Mouse (Mus musculus) adrenal gland, postnatal 25 days (tissue): ENCODE measurements around the gene Slc41a2. TPM values are rescaled to one million over a fixed set of nuclear protein-coding genes. Genes with fewer than 3 reads are reported as not detected.
A peak's percentile ranks its signal among the peaks of the same experiment; 100 is the strongest.
"Not testable (repeated sequence)": the region's sequence is repeated elsewhere in the genome, so short reads cannot be mapped to it uniquely, and the experiment has no call there.

Experiments used
- DNase-seq: peaks from one replicate; pipeline ENCODE4 v3.0.0; 2021; ENCODE audit warnings: mixed read lengths
- long read RNA-seq: library from polyadenylated mRNA; stranded (forward); transcript quantifications from one replicate; pipeline ENCODE4 v2.0.0, GENCODE M21; 2021
- total RNA-seq: library from RNA; stranded (reverse); gene quantifications from 2 replicates; pipeline ENCODE4 v1.2.3, GENCODE M21; 2021

The Slc41a2 gene
- total RNA-seq = 3.7 and 5.6 TPM in 2 replicates
- long read RNA-seq, partial matches to known transcripts = 3 of 16 reads
- long read RNA-seq, other reads (novel, unspliced or antisense) = 13 of 16 reads

DNA sequence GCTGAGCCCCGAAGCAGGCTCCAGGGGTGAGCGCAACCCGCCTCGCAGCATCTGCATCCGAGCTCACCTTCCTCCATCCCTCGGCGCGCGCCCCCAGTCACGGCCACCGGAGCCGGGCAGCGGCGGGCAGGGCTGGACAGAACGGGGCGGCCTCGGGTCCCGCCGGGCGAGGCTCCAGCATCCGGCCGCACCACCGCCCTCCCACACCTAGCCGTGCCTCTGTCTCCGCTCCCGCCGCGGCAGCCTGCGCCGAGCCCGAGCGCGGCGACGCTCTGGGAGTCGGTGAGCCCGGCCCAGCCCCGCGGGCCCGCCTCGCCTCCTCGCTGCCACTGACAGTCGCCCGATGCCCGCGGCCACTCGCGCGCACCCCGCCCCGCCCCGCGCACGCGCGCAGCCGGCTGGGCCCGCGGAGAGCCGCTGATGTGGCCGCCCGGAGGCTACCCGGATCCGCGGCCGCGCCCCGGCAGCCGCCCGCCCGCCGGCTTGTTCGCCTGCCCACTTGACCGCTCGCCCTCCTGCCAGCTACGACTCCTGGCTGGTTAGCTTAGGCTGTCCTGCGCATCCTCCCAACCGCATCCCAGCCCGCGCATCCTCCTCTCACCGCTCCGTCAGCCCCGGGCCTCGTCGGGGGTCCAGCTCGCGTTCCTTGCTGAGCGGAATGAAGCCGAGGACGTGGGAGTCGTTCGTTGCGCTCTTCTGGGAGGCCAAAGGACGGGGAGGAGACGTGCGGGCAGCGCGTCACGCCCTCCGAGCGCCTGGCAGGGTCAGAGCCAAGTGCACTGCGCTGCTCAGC is at the start of gene Slc41a2:
Gene Slc41a2, minus strand, starts transcription at position 724 of the 793 bp plus-strand sequence.
- peak; percentile 83 for DNase-seq

DNA sequence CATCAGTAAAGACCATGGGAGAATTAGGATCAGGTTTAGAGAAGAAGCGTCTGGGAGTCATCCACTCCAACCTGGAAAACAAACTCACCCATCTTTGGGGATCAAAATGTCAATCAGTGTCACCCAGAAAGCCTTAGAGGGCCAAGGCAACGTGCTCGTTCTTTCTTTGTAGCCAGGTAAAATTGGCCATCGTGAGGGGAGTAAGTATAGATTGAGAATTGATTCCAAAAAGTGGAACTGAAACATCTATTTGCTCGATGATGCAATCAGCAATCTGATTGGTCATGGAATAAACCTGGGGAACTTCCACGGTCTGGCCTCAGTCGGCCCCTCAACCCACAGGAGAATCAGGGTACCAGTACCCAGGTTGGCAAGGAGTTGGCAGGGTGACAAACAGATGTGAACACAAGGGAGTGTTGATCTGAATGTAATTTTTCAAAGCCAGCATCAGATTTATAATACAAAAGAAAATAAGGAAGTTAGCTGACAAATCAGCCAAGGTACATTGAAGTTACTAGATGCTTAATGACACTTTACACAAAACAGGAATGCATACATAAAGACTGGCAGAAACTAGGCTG is 47.7 kb upstream of the Slc41a2 start:
- no peak for DNase-seq

DNA sequence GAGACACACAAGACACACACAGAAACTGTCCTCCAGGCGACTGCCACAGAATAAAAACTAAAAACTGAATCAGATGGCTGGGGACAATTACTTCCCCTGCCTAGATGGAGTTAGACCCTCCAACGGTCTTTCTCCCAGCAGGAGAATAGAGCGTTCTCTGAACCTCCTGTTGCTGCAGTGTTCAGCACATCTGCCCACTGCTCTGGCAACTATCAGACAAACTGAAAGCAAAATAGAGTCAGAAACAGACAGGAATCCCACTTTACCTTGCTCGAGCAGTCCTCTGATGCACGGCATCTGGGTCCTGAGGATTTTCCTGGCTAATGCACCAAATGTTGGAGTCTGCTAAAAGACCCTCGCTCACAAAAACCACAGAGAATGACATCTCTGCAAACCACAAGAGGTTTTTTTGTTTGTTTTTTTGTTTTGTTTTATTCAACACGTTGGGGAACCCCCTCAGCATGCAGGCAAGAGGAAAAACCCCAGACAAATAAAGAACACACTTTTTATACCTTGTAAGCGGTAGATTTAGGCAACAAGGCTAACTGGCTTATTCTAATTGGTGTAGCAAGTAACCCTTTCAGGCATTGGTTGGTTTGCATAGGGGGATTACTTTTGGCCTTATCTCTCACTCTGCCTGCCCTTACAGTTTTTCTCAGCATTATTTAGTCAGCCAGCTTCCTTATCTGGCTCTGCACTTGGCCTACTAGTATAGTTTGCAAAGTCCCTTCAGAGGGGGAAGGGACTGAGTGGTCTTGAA is 47.0 kb upstream of the Slc41a2 start:
- DNase-seq = no peak

DNA sequence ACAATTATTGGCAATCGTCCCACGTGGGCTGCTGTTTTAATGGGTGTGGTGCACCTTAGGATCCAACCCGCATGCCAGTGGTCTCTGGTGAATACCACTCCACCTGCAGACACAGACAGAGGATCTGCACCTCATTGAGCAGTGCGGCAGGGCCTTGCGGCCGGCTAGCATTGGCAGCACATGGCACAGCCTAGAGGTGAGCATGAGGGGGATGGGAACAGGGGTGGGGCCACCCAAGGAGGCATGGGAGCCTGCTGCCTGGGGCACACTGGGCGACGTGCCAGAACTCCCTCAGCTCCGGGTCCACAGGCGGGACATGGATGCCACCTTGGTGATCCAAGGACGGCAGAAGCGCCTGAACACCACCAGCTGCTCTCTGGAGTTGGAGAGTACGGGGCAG is 46.2 kb upstream of the Slc41a2 start:
- DNase-seq = no peak

DNA sequence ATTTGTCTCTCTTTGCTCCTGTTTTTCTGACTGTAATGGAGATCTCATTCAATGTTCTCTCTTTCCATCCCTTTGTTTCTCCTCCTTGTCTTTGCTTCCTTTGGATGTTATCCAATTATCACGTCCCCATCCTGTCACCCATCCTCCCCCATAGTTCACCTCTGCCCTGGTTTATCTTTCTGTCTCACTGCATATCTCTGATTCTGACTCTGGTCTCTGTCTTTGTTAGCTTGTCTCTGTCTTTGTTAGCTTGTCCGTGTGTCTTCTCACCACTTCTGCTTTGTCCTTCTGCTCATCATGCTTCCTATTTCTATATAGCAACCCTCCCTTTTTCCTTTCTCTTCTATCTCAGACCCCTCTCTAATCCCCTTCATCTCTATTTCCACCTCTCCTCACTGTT is 45.3 kb upstream of the Slc41a2 start:
- DNase-seq = no peak

DNA sequence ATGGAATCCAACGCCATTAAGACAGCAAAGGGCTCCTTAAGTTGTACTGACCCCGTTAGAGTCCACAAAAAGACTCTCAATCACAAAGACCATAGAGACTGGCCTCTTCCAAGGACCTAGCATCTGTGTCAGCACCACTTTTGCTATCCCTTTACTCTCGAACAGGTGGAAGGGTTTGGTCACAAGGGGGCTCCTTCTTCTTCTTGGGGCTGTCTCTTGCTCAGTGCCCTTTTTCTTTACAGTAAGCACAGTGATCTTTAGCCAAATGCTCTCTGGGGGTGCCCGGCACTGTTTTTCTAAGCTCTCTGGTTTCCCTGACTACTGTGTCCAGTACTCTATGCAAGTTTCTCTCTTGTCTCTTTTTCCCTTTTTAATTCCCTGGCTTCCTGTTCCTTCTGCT is 44.8 kb upstream of the Slc41a2 start:
- DNase-seq = no peak

DNA sequence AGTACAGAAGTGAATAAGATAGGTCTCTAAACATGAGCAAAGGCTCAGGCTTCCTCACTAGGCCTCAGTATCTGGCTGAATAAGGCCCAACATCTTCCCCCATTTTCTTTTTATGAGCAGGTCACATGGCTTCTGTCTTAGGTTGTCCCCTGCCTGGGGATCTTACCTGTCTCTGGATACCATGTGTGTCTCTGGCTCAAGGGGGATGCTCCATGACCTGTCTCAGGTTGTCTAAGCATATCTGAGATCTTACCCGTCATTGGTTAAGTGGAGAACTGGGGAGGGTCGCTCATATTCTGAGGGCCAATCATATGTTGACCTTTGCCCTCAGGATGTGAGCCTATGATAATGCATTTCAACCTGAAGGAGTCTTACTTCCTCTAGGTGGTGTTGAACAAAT is 42.8 kb upstream of the Slc41a2 start:
- no peak for DNase-seq

DNA sequence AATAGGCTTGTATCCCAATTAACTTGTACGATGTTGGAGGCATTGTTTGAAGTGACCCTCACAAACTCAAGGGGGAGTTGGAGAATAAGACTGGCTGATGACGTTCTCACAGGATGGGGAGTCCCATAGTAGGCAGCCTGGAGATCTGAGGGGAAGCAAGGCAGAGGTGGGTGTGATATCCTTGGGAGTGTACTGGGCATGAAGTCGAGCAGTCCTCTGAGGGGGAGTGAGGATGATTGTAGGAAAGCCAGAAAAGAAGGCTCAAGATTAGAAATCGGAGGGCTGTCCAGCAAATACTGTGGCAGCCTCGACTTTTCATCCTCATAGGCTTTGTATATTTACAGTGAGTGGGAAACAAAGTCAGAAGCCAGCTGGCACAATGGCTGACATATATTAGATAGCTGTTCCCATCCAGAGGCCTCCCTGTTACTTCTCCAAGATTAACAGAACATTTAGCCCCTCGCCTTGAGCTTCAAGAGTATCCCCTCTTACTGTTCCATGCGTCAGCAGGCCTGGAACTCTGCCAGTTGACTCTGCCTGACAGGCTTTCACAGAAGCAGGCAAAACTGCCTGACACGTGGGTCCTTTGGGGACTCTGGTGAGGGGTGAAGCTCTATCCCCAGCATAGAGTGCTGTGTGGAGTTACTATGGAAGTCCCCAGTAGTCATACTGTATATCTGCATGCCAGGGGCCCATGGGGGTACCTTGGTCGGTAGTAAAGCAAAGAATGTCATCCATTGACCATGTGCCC is 40.6 kb upstream of the Slc41a2 start:
- peak; percentile 72 for DNase-seq

DNA sequence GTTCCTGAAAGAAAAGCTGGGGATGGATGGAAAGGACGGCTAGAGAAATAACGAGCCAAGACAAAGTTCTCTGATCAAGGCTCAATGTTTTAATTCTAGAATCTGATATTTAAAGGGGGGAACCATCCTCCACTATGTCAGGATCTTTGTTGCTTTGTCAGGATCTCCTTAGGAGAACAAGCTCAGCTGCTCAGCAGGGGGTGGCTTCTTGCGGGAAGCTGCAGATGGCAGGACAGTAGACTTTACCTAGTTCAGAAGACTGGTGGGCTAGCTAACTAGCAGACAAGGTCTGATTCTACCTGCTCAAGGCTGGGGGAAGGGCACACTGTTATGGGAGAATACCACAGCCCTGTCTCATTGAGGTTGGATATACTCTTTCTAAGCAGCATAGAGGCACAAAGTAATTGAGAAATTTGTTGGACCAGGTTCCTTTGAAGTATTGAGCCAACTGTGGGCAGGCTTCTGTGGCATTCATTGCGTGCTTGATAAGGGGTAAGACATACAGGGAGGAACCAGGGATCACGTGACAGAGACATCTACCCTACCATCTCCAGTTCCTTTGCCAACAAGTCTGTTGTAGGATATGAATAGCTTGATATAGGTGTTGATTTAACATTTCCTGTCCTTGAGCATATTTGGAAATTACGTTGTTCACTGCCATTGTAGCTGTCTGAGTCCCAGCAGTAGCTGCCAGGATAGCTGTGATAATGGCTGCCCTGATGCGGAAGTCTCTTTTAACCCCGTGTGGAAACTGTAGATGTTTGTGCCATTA is 39.4 kb upstream of the Slc41a2 start:
- no peak for DNase-seq

DNA sequence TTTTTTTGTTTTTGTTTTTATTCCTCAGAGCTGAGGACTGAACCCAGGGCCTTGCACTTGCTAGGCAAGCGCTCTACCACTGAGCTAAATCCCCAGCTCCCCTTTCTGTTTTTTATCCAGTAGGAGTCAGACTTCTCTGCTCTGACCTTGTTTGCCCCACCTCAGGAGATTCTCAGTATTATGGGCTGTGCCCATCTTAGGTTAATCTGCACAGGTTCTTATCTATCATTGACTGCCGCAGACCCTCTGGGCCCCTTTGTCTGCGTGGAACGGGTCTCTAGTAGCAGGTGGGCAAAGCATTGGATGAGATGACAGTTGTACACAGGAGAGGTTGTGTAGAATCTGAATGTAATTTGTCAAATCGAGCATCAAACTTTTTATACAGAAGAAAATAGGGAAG is 37.8 kb upstream of the Slc41a2 start:
- DNase-seq = not testable (repeated sequence)

DNA sequence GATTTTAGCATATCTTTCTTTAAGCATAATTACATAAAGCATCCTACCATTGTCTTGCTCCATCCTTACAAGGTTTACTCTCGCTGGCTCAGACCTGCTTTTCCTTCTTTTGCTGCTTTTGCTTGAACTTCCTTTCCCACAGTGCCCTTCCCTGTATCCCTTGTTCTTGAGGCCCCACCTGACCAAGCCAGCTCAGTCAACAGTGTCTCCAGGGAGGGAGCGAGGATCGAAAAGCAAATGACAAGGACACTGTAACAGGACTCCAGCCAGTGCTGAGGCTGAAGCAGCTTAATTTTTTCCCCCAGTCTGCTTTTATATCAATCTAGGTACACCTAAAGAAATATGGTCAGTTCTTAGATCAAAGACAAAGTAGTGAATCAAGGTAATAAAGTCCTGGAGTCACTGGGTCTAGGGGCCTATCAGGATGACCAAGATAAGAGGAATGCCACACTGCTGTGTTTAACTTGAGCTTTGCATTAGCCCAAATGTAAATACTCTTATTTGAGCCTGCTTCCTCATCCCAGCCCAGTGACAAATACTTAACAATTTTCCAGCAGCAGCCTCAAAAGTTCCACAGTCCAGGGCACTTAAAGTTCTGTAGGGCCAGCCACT is 36.5 kb upstream of the Slc41a2 start:
- DNase-seq = no peak

DNA sequence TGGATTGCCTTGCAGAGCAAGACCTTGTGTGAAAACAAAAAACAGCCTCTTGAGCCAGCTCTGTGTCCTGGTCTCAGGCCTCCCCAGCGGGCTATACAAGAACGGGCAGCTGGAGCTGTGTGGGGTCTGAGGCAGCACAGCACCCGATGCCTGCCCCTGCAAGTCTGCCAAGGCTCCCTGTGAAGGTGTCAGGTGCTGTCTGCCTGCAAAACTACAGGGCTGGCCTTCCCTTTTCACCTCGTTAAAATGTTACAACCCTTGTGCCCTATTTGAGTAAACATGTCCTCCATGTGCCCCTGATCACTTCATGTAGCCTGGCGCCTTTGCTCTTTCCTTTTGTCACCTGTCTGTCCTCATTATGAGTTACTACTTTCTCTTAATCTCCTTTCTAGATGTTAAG is 31.2 kb upstream of the Slc41a2 start:
- DNase-seq = no peak

DNA sequence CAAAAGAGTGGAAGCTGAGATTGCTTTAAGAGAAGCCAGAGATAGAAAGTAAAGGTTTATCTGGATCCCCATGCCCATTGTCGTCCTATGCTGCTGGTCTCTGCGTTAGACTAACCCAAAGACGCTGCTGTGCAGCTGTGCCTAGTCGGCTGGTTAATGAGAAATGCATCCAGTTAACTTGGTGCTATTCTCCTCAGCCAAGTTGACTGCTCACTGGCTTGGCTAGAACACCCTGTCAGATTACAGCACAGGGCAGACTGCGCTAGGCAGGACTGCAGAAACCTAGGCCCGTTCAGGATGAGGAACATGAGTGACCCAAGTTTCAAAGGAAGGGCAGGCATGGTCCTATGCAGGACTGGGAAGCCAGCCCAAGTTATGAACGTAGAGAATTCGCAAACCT is 25.8 kb upstream of the Slc41a2 start:
- no peak for DNase-seq

DNA sequence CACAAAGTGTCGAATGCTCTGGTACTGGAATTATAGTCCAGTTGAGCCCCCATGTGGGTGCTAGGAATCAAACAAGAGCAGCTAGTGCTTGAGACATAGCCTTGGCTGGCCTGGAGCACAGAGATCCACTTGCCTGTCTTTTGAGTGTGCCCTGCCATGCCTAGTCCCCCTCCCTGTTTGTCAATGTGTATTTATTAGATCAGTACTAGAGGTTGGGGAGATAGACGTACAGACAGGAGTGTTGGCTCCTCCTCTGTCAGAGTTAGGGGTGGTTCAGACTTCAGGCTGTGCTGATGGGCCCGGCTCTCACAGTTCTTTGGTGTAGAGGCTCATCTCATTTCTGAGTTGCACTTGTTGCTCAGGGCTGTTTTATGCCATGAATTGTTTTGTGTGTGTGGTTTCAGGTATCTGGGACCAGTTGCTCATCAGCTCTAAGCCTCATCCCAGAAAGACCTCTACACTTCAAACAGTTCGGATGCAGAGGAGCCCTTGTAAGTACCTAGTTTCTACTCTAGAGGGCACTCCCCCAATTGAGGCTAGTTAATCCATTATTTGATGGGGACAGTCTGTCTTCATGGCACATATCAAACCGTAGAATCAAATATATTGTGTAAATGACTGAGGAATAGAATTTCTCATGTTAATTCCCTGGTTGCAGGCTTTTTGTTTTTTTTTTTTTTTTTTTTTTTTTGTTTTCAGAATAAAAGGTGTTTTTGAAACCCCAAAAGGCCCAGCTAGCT is 24.1 kb upstream of the Slc41a2 start:
- DNase-seq = no peak

DNA sequence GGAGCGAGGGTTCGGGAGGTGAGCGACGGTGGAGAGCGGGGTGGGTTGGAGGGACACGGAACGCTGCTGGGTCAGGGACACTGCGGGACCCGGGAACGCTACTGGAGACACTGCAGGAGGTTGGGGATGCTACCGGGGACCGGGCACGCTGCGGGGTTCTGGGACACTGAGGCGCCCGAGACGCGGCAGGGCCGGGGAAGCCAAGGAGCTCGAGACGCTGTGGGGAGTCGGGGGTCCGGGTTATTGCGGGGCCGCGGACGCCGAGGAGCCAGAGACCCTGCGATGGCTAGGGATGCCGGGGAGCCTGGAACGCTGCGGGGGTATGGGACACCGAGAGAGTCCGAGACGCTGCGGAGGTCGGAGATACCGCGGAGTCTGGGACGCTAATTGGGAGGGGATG is 22.7 kb upstream of the Slc41a2 start:
- peak; percentile 40 for DNase-seq

DNA sequence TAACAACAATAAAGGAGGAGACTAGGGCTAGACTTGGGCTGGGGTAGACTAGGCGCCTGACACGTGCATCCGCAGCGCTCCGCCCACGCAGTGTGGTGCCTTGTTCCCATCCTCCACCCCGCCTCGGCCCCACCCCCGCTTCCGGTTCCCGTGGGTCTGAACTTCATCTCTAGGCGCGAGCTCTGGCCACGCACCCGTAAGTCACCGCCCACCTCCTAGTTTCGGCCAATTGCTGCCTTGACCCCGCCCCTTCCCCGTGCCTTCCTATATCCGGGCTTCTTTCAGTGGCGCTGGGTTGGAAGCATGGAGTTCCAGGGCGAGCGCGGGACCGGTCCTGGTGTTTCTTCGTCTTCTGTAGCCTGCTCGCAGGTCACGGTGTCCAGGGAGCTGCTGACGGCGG is 22.3 kb upstream of the Slc41a2 start, which contains the start of gene D10Wsu102e:
Gene D10Wsu102e, plus strand, starts transcription at position 266 of the 400 bp plus-strand sequence.
- DNase-seq = peak; percentile 97

DNA sequence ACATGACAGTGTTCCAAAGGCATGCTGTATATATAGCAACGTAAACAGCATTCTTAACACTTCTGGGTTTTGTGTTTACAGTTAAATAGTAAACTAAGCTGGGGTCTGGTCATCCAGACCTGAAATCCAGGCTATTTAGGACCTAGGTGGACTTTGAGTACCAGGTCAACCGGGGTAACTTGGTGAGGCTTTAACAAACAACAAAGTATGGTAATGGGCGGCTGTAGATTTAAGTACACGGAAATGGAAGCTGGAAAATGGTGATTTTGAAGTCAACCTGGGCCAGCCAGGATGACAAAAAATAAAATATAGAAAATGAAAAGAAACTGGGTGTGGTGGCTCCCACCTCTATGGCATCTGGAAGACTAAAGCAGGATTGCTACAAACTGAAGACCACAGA is 21.8 kb upstream of the Slc41a2 start:
- DNase-seq = no peak

DNA sequence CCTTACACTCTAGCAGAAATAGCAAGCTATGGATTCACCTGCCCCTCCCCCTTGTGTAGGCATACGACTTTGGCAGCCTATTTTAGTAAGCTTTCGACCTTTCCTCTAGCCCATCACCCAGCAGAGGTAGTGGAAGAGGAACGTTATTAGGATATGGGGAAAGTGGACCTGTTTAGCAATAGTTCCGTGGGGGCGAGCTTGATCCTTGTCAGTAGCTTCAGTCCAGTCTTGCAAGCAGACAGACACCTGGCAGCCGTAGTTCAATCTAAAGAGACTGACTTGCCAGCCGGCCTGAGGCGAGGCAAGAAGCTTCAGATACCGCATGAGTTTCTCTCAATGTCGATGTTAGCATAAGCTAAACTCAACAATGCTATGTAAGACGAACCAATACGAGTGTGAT is 18.7 kb upstream of the Slc41a2 start:
- DNase-seq = no peak

DNA sequence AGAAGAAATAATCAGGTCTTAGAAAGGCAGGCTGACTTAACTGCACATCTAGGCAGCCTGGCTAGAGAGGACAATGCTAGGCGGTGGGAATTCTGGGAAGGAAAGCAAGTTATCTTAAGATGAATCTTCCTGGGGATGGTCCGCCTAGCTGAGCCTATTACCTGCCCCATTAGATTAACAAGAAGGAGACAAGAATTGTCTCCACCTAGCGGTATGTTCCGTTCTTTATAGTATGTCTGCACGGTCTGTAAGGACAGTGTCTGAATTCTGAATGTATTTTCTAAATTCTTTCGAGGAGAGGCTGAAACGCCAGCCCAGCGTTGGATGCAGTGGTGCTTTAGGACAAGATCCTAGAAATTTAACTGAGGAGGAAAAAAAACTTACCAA is 16.6 kb upstream of the Slc41a2 start:
- DNase-seq = no peak

DNA sequence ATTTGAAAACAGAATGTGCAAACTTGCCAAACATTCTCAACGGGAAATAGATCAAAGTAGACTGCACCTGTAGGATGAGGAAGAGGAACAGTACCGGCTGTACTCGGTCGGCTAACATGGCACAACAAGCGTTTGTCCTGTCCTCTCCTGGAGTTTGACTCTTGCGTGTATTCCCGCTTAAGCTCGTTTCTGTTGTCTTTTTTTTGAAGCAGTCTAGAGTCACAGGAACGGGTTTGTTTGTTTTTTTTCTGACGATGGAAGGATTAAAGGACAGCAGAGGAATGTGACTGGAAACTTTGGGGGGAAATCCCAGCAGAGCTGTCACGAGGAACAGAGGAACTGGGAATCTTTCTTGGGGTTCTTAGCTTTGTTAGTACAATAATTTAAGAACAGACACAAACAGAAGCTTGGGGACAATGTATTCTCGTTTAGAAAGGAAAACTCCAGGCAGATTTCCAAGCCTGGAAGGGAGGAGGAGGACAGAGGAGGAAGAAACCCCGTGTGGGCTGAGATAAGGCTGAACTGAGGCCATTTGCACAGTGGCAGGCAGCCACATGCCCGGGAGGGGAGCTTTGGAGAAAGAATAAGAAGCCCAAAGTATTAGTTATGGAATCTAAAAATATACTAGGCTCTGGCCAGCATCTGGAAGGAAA is 16.1 kb upstream of the Slc41a2 start:
- DNase-seq = no peak
